In genomic region chr5:134260001-134260636, GRCm38 (mm10) we compare ENCODE assay signal across 31 mouse cellular contexts. TPM values are rescaled to one million over a fixed set of nuclear protein-coding genes. Genes with fewer than 3 reads are reported as not detected.
DNase-seq lines count a peak whose midpoint lies in the region; ATAC-seq and TF ChIP-seq lines count a peak whose summit lies in the region.
"Had no signal": no experiment of that assay in that cellular context is flagged by ENCODE, and none has a peak within 500 bp of the region (broad histone marks: within the 10 kb centered on the region; RNA-seq: fewer than 3 reads in every experiment).

No protein-coding gene starts in this region.

- peak; percentile 18 for DNase-seq in cerebellum, adult 11 months
- DNase-seq in cerebellum, postnatal 10 days: no peak
- peak; percentile 70 for DNase-seq in brain, adult 2 months (ENCODE audit: low read depth, low spot score)
- DNase-seq in forebrain, postnatal 0 days: no peak
- no peak for DNase-seq in thymus, postnatal 10 days (ENCODE audit: low spot score in 2 of 2)
- DNase-seq: adrenal gland, adult 2 months; adrenal gland, postnatal 36 days; gastrocnemius, postnatal 14 days; heart, postnatal 36 days; kidney, postnatal 25 days; liver; lung, embryonic 14.5 days; lung, postnatal 14 days; right cerebral cortex, postnatal 4 days; thymus, postnatal 25 days had no signal

- no peak overlapping the region for H3K9ac ChIP-seq in intestine, postnatal 0 days (ENCODE audit: low read depth, low read length)
- no peak overlapping the region for H3K9ac ChIP-seq in intestine, embryonic 16.5 days (ENCODE audit: low read depth, low read length)
- no peak overlapping the region for H3K9ac ChIP-seq in forebrain, postnatal 0 days
- H3K9ac ChIP-seq: forebrain, embryonic 13.5 days; heart, embryonic 15.5 days; hindbrain, embryonic 12.5 days; intestine, embryonic 15.5 days; kidney, embryonic 15.5 days; liver, embryonic 15.5 days; lung, embryonic 14.5 days; neural tube, embryonic 12.5 days had no signal

- H3K27me3 ChIP-seq in intestine, postnatal 0 days (replicated peaks; ENCODE audit: control insufficient read depth, insufficient read depth, low read length): no peaks in the 10 kb centered on the region
- H3K27me3 ChIP-seq in intestine, embryonic 16.5 days (replicated peaks; ENCODE audit: control insufficient read depth, insufficient read depth, low read length): no peaks in the 10 kb centered on the region
- no peaks in the 10 kb centered on the region for H3K27me3 ChIP-seq in forebrain, postnatal 0 days (ENCODE audit: insufficient read depth, low read length)
- H3K27me3 ChIP-seq: CH12.LX; forebrain, embryonic 13.5 days; heart, embryonic 15.5 days; hindbrain, embryonic 12.5 days; intestine, embryonic 15.5 days; kidney, embryonic 15.5 days; liver, embryonic 15.5 days; neural tube, embryonic 12.5 days; Patski had no signal

- no peaks in the 10 kb centered on the region for H3K9me3 ChIP-seq in intestine, postnatal 0 days (ENCODE audit: control insufficient read depth)
- H3K9me3 ChIP-seq in intestine, embryonic 16.5 days (ENCODE audit: control insufficient read depth, low read length): no peaks in the 10 kb centered on the region
- H3K9me3 ChIP-seq in forebrain, postnatal 0 days (ENCODE audit: low read length): no peaks in the 10 kb centered on the region
- H3K9me3 ChIP-seq: forebrain, embryonic 13.5 days; heart, embryonic 10.5 days; heart, embryonic 15.5 days; hindbrain, embryonic 12.5 days; intestine, embryonic 15.5 days; kidney, embryonic 15.5 days; liver, embryonic 15.5 days; neural tube, embryonic 12.5 days had no signal

- peaks cover 88% of the 10 kb centered on the region for H3K36me3 ChIP-seq in intestine, postnatal 0 days (ENCODE audit: control insufficient read depth, insufficient read depth)
- peaks cover 60% of the 10 kb centered on the region for H3K36me3 ChIP-seq in intestine, embryonic 16.5 days (ENCODE audit: control insufficient read depth, insufficient read depth, low read length)
- H3K36me3 ChIP-seq in forebrain, postnatal 0 days (ENCODE audit: insufficient read depth): peaks cover 93% of the 10 kb centered on the region

- H3K4me2 ChIP-seq in intestine, postnatal 0 days (replicated peaks; ENCODE audit: low read depth): no peak overlapping the region
- H3K4me2 ChIP-seq in intestine, embryonic 16.5 days (ENCODE audit: low read depth, low read length): no peak overlapping the region
- no peak overlapping the region for H3K4me2 ChIP-seq in forebrain, postnatal 0 days (ENCODE audit: low read depth)
- H3K4me2 ChIP-seq: forebrain, embryonic 13.5 days; heart, embryonic 15.5 days; hindbrain, embryonic 12.5 days; intestine, embryonic 15.5 days; kidney, embryonic 15.5 days; liver, embryonic 15.5 days; lung, embryonic 14.5 days; neural tube, embryonic 12.5 days had no signal

- no peak for TF ChIP-seq CTCF in intestine, postnatal 0 days (IDR thresholded peaks at IDR 0.05; ENCODE audit: low read depth)
- TF ChIP-seq CTCF in olfactory bulb, adult 2 months (IDR thresholded peaks at IDR 0.05; ENCODE audit: insufficient read depth, low read depth, low read length): no peak
- no peak for TF ChIP-seq CTCF in forebrain, postnatal 0 days (IDR thresholded peaks at IDR 0.05; ENCODE audit: low read depth)

- no peak for ATAC-seq in intestine, postnatal 0 days
- ATAC-seq in intestine, embryonic 16.5 days: no peak
- ATAC-seq in forebrain, postnatal 0 days: no peak
- ATAC-seq: forebrain, embryonic 13.5 days; hindbrain, postnatal 0 days; intestine, embryonic 15.5 days; midbrain, embryonic 16.5 days; Patski had no signal

- H3K4me1 ChIP-seq in intestine, postnatal 0 days (replicated peaks; ENCODE audit: control insufficient read depth, insufficient read depth, low read length): no peaks in the 10 kb centered on the region
- H3K4me1 ChIP-seq in intestine, embryonic 16.5 days (ENCODE audit: control insufficient read depth, insufficient read depth, low read length): no peaks in the 10 kb centered on the region
- H3K4me1 ChIP-seq in olfactory bulb, adult 2 months (ENCODE audit: control insufficient read depth, insufficient read depth, low read length): peaks cover 15% of the 10 kb centered on the region
- no peaks in the 10 kb centered on the region for H3K4me1 ChIP-seq in forebrain, postnatal 0 days (ENCODE audit: insufficient read depth)
- H3K4me1 ChIP-seq: forebrain, embryonic 13.5 days; heart, embryonic 10.5 days; heart, embryonic 15.5 days; hindbrain, embryonic 12.5 days; intestine, embryonic 15.5 days; kidney, embryonic 15.5 days; liver, embryonic 15.5 days; neural tube, embryonic 12.5 days had no signal

- TF ChIP-seq POLR2A in olfactory bulb, adult 2 months (IDR thresholded peaks at IDR 0.05; ENCODE audit: insufficient read depth, low read depth, low read length): no peak

- H3K4me3 ChIP-seq in intestine, postnatal 0 days (ENCODE audit: low read depth, low read length): no peak overlapping the region
- no peak overlapping the region for H3K4me3 ChIP-seq in intestine, embryonic 16.5 days (ENCODE audit: low read length)
- no peak overlapping the region for H3K4me3 ChIP-seq in olfactory bulb, adult 2 months (ENCODE audit: insufficient read depth, low read depth, low read length)
- no peak overlapping the region for H3K4me3 ChIP-seq in forebrain, postnatal 0 days (ENCODE audit: low read depth, low read length)
- H3K4me3 ChIP-seq: forebrain, embryonic 13.5 days; heart, embryonic 10.5 days; heart, embryonic 15.5 days; hindbrain, embryonic 12.5 days; intestine, embryonic 15.5 days; kidney, embryonic 15.5 days; liver, embryonic 15.5 days; myocyte; neural tube, embryonic 12.5 days had no signal

- WGBS in intestine, postnatal 0 days: 92% methylated on average over 9 of the region's 9 CpGs
- WGBS in intestine, embryonic 16.5 days: 91% methylated on average over 9 of the region's 9 CpGs
- 67% methylated on average over 9 of the region's 9 CpGs for WGBS in olfactory bulb, adult 2 months
- WGBS in forebrain, postnatal 0 days: 92% methylated on average over 9 of the region's 9 CpGs

- H3K27ac ChIP-seq in intestine, postnatal 0 days (ENCODE audit: low read depth, low read length): peak overlapping the region; percentile 41; the same call in 1 of the 2 replicates
- no peak overlapping the region for H3K27ac ChIP-seq in intestine, embryonic 16.5 days (ENCODE audit: low read length)
- H3K27ac ChIP-seq in olfactory bulb, adult 2 months (ENCODE audit: insufficient read depth, low read depth, low read length): peak overlapping the region; percentile 33; the same call in 1 of the 2 replicates
- no peak overlapping the region for H3K27ac ChIP-seq in forebrain, postnatal 0 days (ENCODE audit: low read depth, low read length)
- H3K27ac ChIP-seq: forebrain, embryonic 13.5 days; heart, embryonic 10.5 days; heart, embryonic 15.5 days; hindbrain, embryonic 12.5 days; hindbrain, postnatal 0 days; intestine, embryonic 15.5 days; kidney, embryonic 15.5 days; liver, embryonic 15.5 days; neural tube, embryonic 12.5 days had no signal

RNA-seq across cellular contexts. Expression of gene Ncf1, which starts 30.7 kb away (rescaled TPM):
- polyA plus RNA-seq in intestine, postnatal 0 days (2015; fragmentation: Nextera tagmentation; extraction: Ambion mirVana): 2.1 TPM in 2 replicates
- 5.7 and 6.6 TPM in 2 replicates for polyA plus RNA-seq in intestine, embryonic 16.5 days (2015; fragmentation: Nextera tagmentation; extraction: Ambion mirVana)
- not detected in 2 replicates for polyA plus RNA-seq in olfactory bulb, adult 2 months (2012; ENCODE audit: insufficient read depth, insufficient read length, low replicate concordance, missing spikeins)
- 2.9 and 9.1 TPM in 2 replicates for total RNA-seq in forebrain, postnatal 0 days (2014; rRNA removed)
- polyA plus RNA-seq in forebrain, postnatal 0 days (2015; fragmentation: Nextera tagmentation; extraction: Ambion mirVana): 1.3 and 2.1 TPM in 2 replicates

RNA-seq across cellular contexts. Expression of gene Gtf2i, which starts 54.4 kb away (rescaled TPM):
- 53.4 and 62.6 TPM in 2 replicates for polyA plus RNA-seq in intestine, postnatal 0 days (2015; fragmentation: Nextera tagmentation; extraction: Ambion mirVana)
- polyA plus RNA-seq in intestine, embryonic 16.5 days (2015; fragmentation: Nextera tagmentation; extraction: Ambion mirVana): 86.7 and 91.5 TPM in 2 replicates
- 380 TPM in 1 of 2 replicates, not detected in the other for polyA plus RNA-seq in olfactory bulb, adult 2 months (2012; ENCODE audit: insufficient read depth, insufficient read length, low replicate concordance, missing spikeins)
- 98.3 and 120 TPM in 2 replicates for total RNA-seq in forebrain, postnatal 0 days (2014; rRNA removed)
- 62.7 and 85.6 TPM in 2 replicates for polyA plus RNA-seq in forebrain, postnatal 0 days (2015; fragmentation: Nextera tagmentation; extraction: Ambion mirVana)

Comparison
In these comparisons a context has a peak if more than half of its experiments do, and no peak if none do; other contexts are left out.
1. DNase-seq: peak in cerebellum, adult 11 months (single experiment) and brain, adult 2 months (single experiment); none in cerebellum, postnatal 10 days (0 of 2), forebrain, postnatal 0 days (single experiment) and thymus, postnatal 10 days (0 of 2).
2. H3K27ac ChIP-seq: peak in intestine, postnatal 0 days (single experiment) and olfactory bulb, adult 2 months (single experiment); none in intestine, embryonic 16.5 days (single experiment) and forebrain, postnatal 0 days (single experiment).